Mouse (Mus musculus) G1E (cell line): Measurements from ENCODE around the gene Hist1h2ab.

ENCODE experiments used
- GATA1 ChIP-seq: IDR thresholded peaks from 2 replicates; pipeline ENCODE4 v1.6.1; 2012; ENCODE audit warnings: borderline replicate concordance, low read length, inconsistent platforms, mixed read lengths
- POLR2AphosphoS5 ChIP-seq: IDR thresholded peaks from 2 replicates; pipeline ENCODE4 v1.6.1; 2012; ENCODE audit warnings: low read depth, low read length, inconsistent platforms; ENCODE audit not compliant: insufficient replicate concordance

DNA sequence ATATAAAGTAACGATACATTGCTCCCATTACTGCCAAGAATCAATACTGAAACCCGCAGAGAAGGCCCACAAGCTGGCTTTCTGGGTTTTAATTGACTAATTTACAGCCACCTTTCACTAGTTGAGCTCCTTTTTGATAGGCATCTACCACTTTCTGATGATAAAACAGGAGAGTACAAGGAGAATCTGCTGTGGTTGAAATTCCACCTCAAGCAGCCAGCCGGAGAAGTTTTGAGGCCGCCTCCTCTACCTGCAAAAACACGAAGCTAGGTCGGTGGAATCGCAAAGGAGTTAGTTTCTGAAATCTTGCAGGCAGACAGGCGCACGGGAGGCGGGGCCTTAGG lies 12.3 kb downstream of the Hist1h2ab start:
- TF ChIP-seq POLR2AphosphoS5, result no peak
- no peak for TF ChIP-seq GATA1
